Mouse (Mus musculus) monocyte, adult 59 days (primary cell): ENCODE measurements around the gene Igfbp1. TPM values are rescaled to one million over a fixed set of nuclear protein-coding genes. Genes with fewer than 3 reads are reported as not detected.

Source experiments
- total RNA-seq, 2 experiments: library from RNA; stranded (reverse); gene quantifications; one replicate each; pipeline ENCODE4 v1.2.4; 2023

The Igfbp1 gene
- not detected for total RNA-seq

GRCm38 (mm10) chr11:7197491-7197941, at the start of gene Igfbp1:
Igfbp1 (plus strand) TSS chr11:7197782.

GRCm38 (mm10) chr11:7188469-7188868, 9.1 kb upstream of the Igfbp1 start, which contains the start of gene Gm11985:
Gm11985 (minus strand) TSS chr11:7188569.

GRCm38 (mm10) chr11:7213501-7214341, 16.1 kb downstream of the Igfbp1 start, which contains the start of gene Igfbp3:
Igfbp3 (minus strand) TSS chr11:7213923.

Other genes with a start within 250 kb of the Igfbp1 start
- gene Adcy1, start 134.3 kb upstream of the Igfbp1 start, total RNA-seq = not detected
- gene Gm11985, start 9.2 kb upstream of the Igfbp1 start, total RNA-seq = not detected
- under 1 TPM; 0.39 to 0.52 TPM for gene Igfbp3, start 16.1 kb downstream of the Igfbp1 start, total RNA-seq